Comparison of ENCODE assay signal across 16 mouse cellular contexts in the genomic region with DNA sequence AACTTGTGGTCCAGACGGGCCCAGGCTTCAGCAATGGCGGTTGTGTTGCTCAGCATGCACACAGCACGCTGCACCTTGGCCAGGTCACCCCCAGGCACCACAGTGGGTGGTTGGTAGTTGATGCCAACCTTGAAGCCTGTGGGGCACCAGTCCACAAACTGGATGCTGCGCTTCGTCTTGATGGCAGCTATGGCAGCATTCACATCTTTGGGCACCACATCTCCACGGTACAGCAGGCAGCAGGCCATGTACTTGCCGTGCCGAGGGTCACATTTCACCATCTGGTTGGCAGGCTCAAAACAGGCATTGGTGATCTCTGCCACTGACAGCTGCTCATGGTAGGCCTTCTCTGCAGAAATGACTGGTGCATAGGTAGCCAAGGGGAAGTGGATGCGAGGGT. TPM values are rescaled to one million over a fixed set of nuclear protein-coding genes. Genes with fewer than 3 reads are reported as not detected.
DNase-seq lines count a peak whose midpoint lies in the region; ATAC-seq and TF ChIP-seq lines count a peak whose summit lies in the region.
"Had no signal": no experiment of that assay in that cellular context is flagged by ENCODE, and none has a peak within 500 bp of the region (broad histone marks: within the 10 kb centered on the region; RNA-seq: fewer than 3 reads in every experiment).

No protein-coding gene starts in this region.

- DNase-seq in cerebellum, adult 11-12 months, result peak; percentile 52
- no peak for DNase-seq in cerebellum, postnatal 36 days
- peak; percentile 37 for DNase-seq in kidney, adult 9 months
- DNase-seq in kidney, postnatal 10 days, result no peak
- peak; percentile 77 for DNase-seq in gastrocnemius, adult 2 months
- no peak for DNase-seq in liver, postnatal 0 days
- no peak for DNase-seq in spleen, adult 18-20 months
- DNase-seq in midbrain, embryonic 10.5 days (ENCODE audit: low spot score), result no peak
- DNase-seq: embryo, embryonic 11 days; heart, postnatal 14 days; layer of hippocampus, adult 9-11 months had no signal

- no peak for TF ChIP-seq EP300 in liver, postnatal 0 days (IDR thresholded peaks at IDR 0.05; ENCODE audit: low read depth)

- peaks cover 50% of the 10 kb centered on the region for H3K36me3 ChIP-seq in liver, postnatal 0 days (replicated peaks; ENCODE audit: insufficient read depth, low read length)
- H3K36me3 ChIP-seq in midbrain, embryonic 10.5 days, result peaks cover 44% of the 10 kb centered on the region

- H3K4me3 ChIP-seq in gastrocnemius, adult 2 months, result peak overlapping the region; percentile 88
- peak overlapping the region; percentile 95 for H3K4me3 ChIP-seq in liver, postnatal 0 days (ENCODE audit: low read depth, low read length)
- no peak overlapping the region for H3K4me3 ChIP-seq in midbrain, embryonic 10.5 days
- H3K4me3 ChIP-seq: forebrain, embryonic 10.5 days had no signal

- H3K27me3 ChIP-seq in liver, postnatal 0 days (ENCODE audit: insufficient read depth, low read length), result peaks cover 5% of the 10 kb centered on the region; the same call in 1 of the 2 replicates
- peaks cover 56% of the 10 kb centered on the region for H3K27me3 ChIP-seq in midbrain, embryonic 10.5 days (ENCODE audit: low read depth, poor library complexity, severe bottlenecking)

- no peak overlapping the region for H3K9ac ChIP-seq in liver, postnatal 0 days (replicated peaks)

- intact Hi-C loops in gastrocnemius, adult 2 months (cut with DNase I), result no loop called here

- peak overlapping the region; percentile 100 for H3K4me2 ChIP-seq in liver, postnatal 0 days (ENCODE audit: low read depth, low read length)

- no peak for TF ChIP-seq CTCF in gastrocnemius, adult 2 months (IDR thresholded peaks at IDR 0.05)
- no peak for TF ChIP-seq CTCF in liver, postnatal 0 days (IDR thresholded peaks at IDR 0.05; ENCODE audit: low read depth)

- 80% methylated on average over 9 of the region's 9 CpGs for WGBS in liver, postnatal 0 days (ENCODE audit: insufficient replicate concordance)
- 95% methylated on average over 9 of the region's 9 CpGs for whole genome bisulfite sequencing in midbrain, embryonic 10.5 days

- peaks cover 71% of the 10 kb centered on the region for H3K4me1 ChIP-seq in liver, postnatal 0 days (ENCODE audit: insufficient read depth)
- H3K4me1 ChIP-seq in midbrain, embryonic 10.5 days, result peaks cover 43% of the 10 kb centered on the region

- no peaks in the 10 kb centered on the region for H3K9me3 ChIP-seq in liver, postnatal 0 days (ENCODE audit: low read length)
- no peaks in the 10 kb centered on the region for H3K9me3 ChIP-seq in midbrain, embryonic 10.5 days (replicated peaks)
- H3K9me3 ChIP-seq: forebrain, embryonic 10.5 days had no signal

- peak overlapping the region; percentile 98 for H3K27ac ChIP-seq in gastrocnemius, adult 2 months
- peak overlapping the region; percentile 95 for H3K27ac ChIP-seq in liver, postnatal 0 days (ENCODE audit: low read depth)
- H3K27ac ChIP-seq in midbrain, embryonic 10.5 days (replicated peaks), result no peak overlapping the region
- H3K27ac ChIP-seq: forebrain, embryonic 10.5 days had no signal

- no peak for ATAC-seq in liver, postnatal 0 days
- ATAC-seq: inflammation-experienced regulatory T-cells, adult 6 months had no signal

RNA-seq across cellular contexts. Expression of a gene that starts 3.9 kb away (rescaled TPM):
- 1,000 to 10,000 TPM; 1,043 to 1,330 TPM for total RNA-seq in gastrocnemius, adult 2 months (2021)
- 291 and 298 TPM in 2 replicates for polyA plus RNA-seq in liver, postnatal 0 days (2015; fragmentation: Nextera tagmentation; extraction: Ambion mirVana)
- polyA plus RNA-seq in midbrain, embryonic 10.5 days (2016; fragmentation: Nextera tagmentation; extraction: Ambion mirVana), result 9.0 and 10.0 TPM in 2 replicates

RNA-seq across cellular contexts. Expression of a gene that starts 5.1 kb away (rescaled TPM):
- total RNA-seq in gastrocnemius, adult 2 months (2021), result 10 to 100 TPM; 18.8 to 20.2 TPM
- polyA plus RNA-seq in liver, postnatal 0 days (2015; fragmentation: Nextera tagmentation; extraction: Ambion mirVana), result 88.3 and 101 TPM in 2 replicates
- polyA plus RNA-seq in midbrain, embryonic 10.5 days (2016; fragmentation: Nextera tagmentation; extraction: Ambion mirVana), result 142 and 154 TPM in 2 replicates

RNA-seq across cellular contexts. Expression of a gene that starts 5.2 kb away (rescaled TPM):
- total RNA-seq in gastrocnemius, adult 2 months (2021), result 1 to 10 TPM; 1.0 to 1.5 TPM
- 2.7 and 3.5 TPM in 2 replicates for polyA plus RNA-seq in liver, postnatal 0 days (2015; fragmentation: Nextera tagmentation; extraction: Ambion mirVana)
- 14.8 and 16.0 TPM in 2 replicates for polyA plus RNA-seq in midbrain, embryonic 10.5 days (2016; fragmentation: Nextera tagmentation; extraction: Ambion mirVana)

RNA-seq across cellular contexts. Expression of a gene that starts 16.1 kb away (rescaled TPM):
- not detected for total RNA-seq in gastrocnemius, adult 2 months (2021)
- polyA plus RNA-seq in liver, postnatal 0 days (2015; fragmentation: Nextera tagmentation; extraction: Ambion mirVana), result 0.18 TPM in 1 of 2 replicates, not detected in the other
- not detected in 2 replicates for polyA plus RNA-seq in midbrain, embryonic 10.5 days (2016; fragmentation: Nextera tagmentation; extraction: Ambion mirVana)
- total RNA-seq: ES-E14; heart, postnatal 14 days had no signal
- polyA plus RNA-seq: brain, embryonic 14.5 days; forebrain, embryonic 10.5 days; inflammation-experienced regulatory T-cells, adult 6 months; limb, embryonic 14.5 days had no signal

RNA-seq across cellular contexts. Expression of a gene that starts 20.4 kb away (rescaled TPM):
- total RNA-seq in gastrocnemius, adult 2 months (2021), result 10 to 100 TPM; 83.2 to 88.9 TPM
- polyA plus RNA-seq in liver, postnatal 0 days (2015; fragmentation: Nextera tagmentation; extraction: Ambion mirVana), result 29.0 and 31.0 TPM in 2 replicates
- polyA plus RNA-seq in midbrain, embryonic 10.5 days (2016; fragmentation: Nextera tagmentation; extraction: Ambion mirVana), result 27.5 and 27.9 TPM in 2 replicates

Comparison
In these comparisons a context has a peak if more than half of its experiments do, and no peak if none do; other contexts are left out.
1. DNase-seq: peak in cerebellum, adult 11-12 months (single experiment), kidney, adult 9 months (single experiment) and gastrocnemius, adult 2 months (single experiment); none in cerebellum, postnatal 36 days (0 of 2), kidney, postnatal 10 days (single experiment), liver, postnatal 0 days (single experiment), spleen, adult 18-20 months (0 of 2) and midbrain, embryonic 10.5 days (single experiment).
2. RNA of a gene that starts 3.9 kb away (polyA plus RNA-seq): 291 to 298 TPM in liver, postnatal 0 days; 9.0 to 10.0 TPM in midbrain, embryonic 10.5 days; every median in the first group is over 10 times any median in the second.